Mouse (Mus musculus) neural tube, embryonic 13.5 days (tissue): ENCODE data around the gene Ctsz. TPM values are rescaled to one million over a fixed set of nuclear protein-coding genes. Genes with fewer than 3 reads are reported as not detected.

Experiments
- ATAC-seq: fragments of 200-750 bp; cut with Nextera tagmentation; 2 replicates; pipeline ENCODE4 v1.8.0; 2017; ENCODE audit warnings: low read depth, mild to moderate bottlenecking, moderate TSS enrichment, moderate library complexity
- H3K27ac ChIP-seq: fragments of 300-500 bp; sonication (generic); replicated peaks from 2 replicates; pipeline ENCODE4 v1.5.1; 2015; ENCODE audit warnings: moderate library complexity, mild to moderate bottlenecking, inconsistent platforms
- H3K27me3 ChIP-seq: fragments of 300-500 bp; sonication (generic); 2 replicates; pipeline ENCODE4 v1.6.1; 2015; ENCODE audit warnings: mild to moderate bottlenecking, inconsistent platforms
- H3K36me3 ChIP-seq: fragments of 300-500 bp; sonication (generic); 2 replicates; pipeline ENCODE4 v1.6.1; 2015; ENCODE audit warnings: mild to moderate bottlenecking, inconsistent platforms
- H3K4me1 ChIP-seq: fragments of 300-500 bp; sonication (generic); replicated peaks from 2 replicates; pipeline ENCODE4 v1.6.1; 2015; ENCODE audit warnings: inconsistent platforms
- H3K4me2 ChIP-seq: fragments of 300-500 bp; sonication (generic); 2 replicates; pipeline ENCODE4 v1.6.1; 2015; ENCODE audit warnings: inconsistent platforms, mild to moderate bottlenecking, moderate library complexity
- H3K4me3 ChIP-seq: fragments of 300-500 bp; sonication (generic); 2 replicates; pipeline ENCODE4 v1.5.1; 2015; ENCODE audit warnings: mild to moderate bottlenecking, inconsistent platforms
- H3K9ac ChIP-seq: fragments of 300-500 bp; sonication (generic); 2 replicates; pipeline ENCODE4 v1.6.1; 2015; ENCODE audit warnings: moderate library complexity, mild to moderate bottlenecking, inconsistent platforms
- H3K9me3 ChIP-seq: fragments of 300-500 bp; sonication (generic); 2 replicates; pipeline ENCODE4 v1.6.1; 2016; ENCODE audit warnings: inconsistent platforms
- WGBS: fragments of 180-500 bp; shearing (Covaris S2); methylation state at CpG from one replicate; pipeline ENCODE4 v1.1.7; 2015; 5-methylcytosine and 5-hydroxymethylcytosine counted together
- polyA plus RNA-seq: library from polyadenylated mRNA; unstranded; fragments of >200 nt; fragmentation: Nextera tagmentation; extraction: Ambion mirVana; gene quantifications from 2 replicates; pipeline ENCODE4 v1.2.1, GENCODE M21; 2015

The Ctsz gene
- polyA plus RNA-seq, 1 experiment from 2014 or later, result 93.7 TPM

DNA sequence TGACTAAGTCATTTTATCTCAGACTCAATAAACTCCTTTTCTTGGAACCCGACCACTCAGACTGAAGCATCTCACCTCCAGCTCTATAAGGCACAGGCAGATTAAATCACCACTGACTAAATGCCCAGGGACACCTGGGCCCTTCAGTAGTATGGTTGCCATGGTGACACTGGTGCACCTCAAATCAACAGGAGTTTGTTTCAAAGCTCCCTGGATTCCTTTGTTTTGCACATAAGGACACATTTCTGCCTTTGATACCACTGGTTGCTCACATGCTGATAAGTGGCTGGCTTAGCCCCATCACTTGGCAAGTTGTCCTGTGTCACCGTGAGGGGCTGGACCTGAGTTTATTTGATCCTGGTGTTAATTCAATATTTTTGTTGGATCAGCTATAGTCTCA lies 20.5 kb upstream of the Ctsz start:
- peaks cover 30% of the 10 kb centered on the region for H3K36me3 ChIP-seq
- 64% methylated on average over 2 of the region's 2 CpGs for WGBS
- no peak overlapping the region for H3K4me3 ChIP-seq
- H3K4me1 ChIP-seq, result peaks cover 12% of the 10 kb centered on the region
- no peak overlapping the region for H3K4me2 ChIP-seq
- H3K27ac ChIP-seq, result no peak overlapping the region
- no peaks in the 10 kb centered on the region for H3K27me3 ChIP-seq
- no peaks in the 10 kb centered on the region for H3K9me3 ChIP-seq
- no peak for ATAC-seq
- no peak overlapping the region for H3K9ac ChIP-seq

- no peaks in the 10 kb centered on the region for H3K27me3 ChIP-seq
- no peak for ATAC-seq
- no peak overlapping the region for H3K4me3 ChIP-seq
- 76% methylated on average over 7 of the region's 7 CpGs for WGBS
- H3K27ac ChIP-seq, result no peak overlapping the region
- H3K36me3 ChIP-seq, result no peaks in the 10 kb centered on the region
- no peaks in the 10 kb centered on the region for H3K4me1 ChIP-seq
- H3K4me2 ChIP-seq, result no peak overlapping the region
- no peak overlapping the region for H3K9ac ChIP-seq
- no peaks in the 10 kb centered on the region for H3K9me3 ChIP-seq
Measured at GRCm38 (mm10) chr2:174453681-174454080, 14.8 kb upstream of the Ctsz start.

DNA sequence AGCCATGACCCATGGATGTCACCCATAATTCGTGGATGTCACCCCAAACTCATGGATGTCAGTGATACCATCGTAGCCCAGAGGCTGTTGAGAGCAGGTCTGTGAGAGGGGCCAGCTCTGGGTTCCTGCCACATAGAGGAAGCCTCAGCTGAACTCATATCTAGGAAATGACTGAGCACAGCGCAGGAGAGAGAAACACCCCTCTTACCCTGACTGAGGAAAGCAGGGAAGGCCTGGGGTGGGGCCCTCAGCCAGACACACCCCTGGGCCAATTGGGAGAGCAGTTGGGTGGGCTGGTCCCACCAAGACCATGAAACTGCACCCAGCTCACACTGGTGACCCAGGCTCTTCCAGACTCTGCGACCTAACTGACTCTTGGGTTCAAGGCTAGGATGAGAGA lies 11.5 kb upstream of the Ctsz start, which contains the start of gene Tubb1:
TSS of gene Tubb1 (plus strand) at position 343 of the 400 bp plus-strand sequence.
- 78% methylated on average over 4 of the region's 4 CpGs for WGBS
- Histone ChIP-seq H3K36me3 (no peaks in the 10 kb centered on the region), H3K4me3 (no peak within 1 kb of the TSS), H3K4me1 (no peaks in the 10 kb centered on the region), H3K27ac (no peak within 1 kb of the TSS), H3K4me2 (no peak within 1 kb of the TSS), H3K27me3 (no peaks in the 10 kb centered on the region), H3K9me3 (no peaks in the 10 kb centered on the region), H3K9ac (no peak within 1 kb of the TSS)
- ATAC-seq, result no peak

DNA sequence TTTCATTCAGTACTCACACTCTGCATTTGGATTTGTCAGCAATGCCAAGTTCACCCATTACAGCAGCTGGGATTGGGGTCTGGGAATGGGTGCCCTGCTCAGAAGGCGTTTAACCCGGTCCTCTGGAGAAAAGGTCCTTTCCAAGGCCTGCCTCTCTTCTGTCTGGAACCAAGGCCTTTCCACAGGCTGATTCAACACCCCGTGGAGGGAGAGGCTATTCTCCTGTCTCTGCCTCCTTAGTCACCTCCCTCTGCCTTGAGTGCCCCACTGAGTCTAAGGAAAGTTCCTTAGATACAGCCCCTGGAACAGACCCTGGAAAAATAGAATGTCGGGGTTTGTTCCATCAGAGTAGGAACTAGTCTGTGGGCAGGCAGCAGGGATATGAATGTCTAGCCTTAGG lies 9.6 kb upstream of the Ctsz start:
- Histone ChIP-seq H3K36me3 (no peaks in the 10 kb centered on the region), H3K9me3 (no peaks in the 10 kb centered on the region), H3K4me2 (no peak overlapping the region), H3K27ac (no peak overlapping the region), H3K4me1 (no peaks in the 10 kb centered on the region), H3K27me3 (no peaks in the 10 kb centered on the region), H3K4me3 (no peak overlapping the region), H3K9ac (no peak overlapping the region)
- no peak for ATAC-seq
- WGBS, result 88% methylated on average over 4 of the region's 4 CpGs

GRCm38 (mm10) chr2:174446905-174447304 lies 8.1 kb upstream of the Ctsz start:
- Histone ChIP-seq H3K4me1 (no peaks in the 10 kb centered on the region), H3K4me3 (no peak overlapping the region), H3K4me2 (no peak overlapping the region), H3K36me3 (no peaks in the 10 kb centered on the region), H3K27ac (no peak overlapping the region), H3K9me3 (no peaks in the 10 kb centered on the region), H3K27me3 (no peaks in the 10 kb centered on the region), H3K9ac (no peak overlapping the region)
- WGBS, result 72% methylated on average over 8 of the region's 8 CpGs
- ATAC-seq, result no peak

GRCm38 (mm10) chr2:174446492-174446891 lies 7.7 kb upstream of the Ctsz start:
- H3K36me3 ChIP-seq, result no peaks in the 10 kb centered on the region
- WGBS, result 56% methylated on average over 7 of the region's 7 CpGs
- no peak overlapping the region for H3K27ac ChIP-seq
- H3K27me3 ChIP-seq, result no peaks in the 10 kb centered on the region
- no peaks in the 10 kb centered on the region for H3K4me1 ChIP-seq
- no peak overlapping the region for H3K4me3 ChIP-seq
- H3K9me3 ChIP-seq, result no peaks in the 10 kb centered on the region
- no peak overlapping the region for H3K9ac ChIP-seq
- no peak overlapping the region for H3K4me2 ChIP-seq
- no peak for ATAC-seq

DNA sequence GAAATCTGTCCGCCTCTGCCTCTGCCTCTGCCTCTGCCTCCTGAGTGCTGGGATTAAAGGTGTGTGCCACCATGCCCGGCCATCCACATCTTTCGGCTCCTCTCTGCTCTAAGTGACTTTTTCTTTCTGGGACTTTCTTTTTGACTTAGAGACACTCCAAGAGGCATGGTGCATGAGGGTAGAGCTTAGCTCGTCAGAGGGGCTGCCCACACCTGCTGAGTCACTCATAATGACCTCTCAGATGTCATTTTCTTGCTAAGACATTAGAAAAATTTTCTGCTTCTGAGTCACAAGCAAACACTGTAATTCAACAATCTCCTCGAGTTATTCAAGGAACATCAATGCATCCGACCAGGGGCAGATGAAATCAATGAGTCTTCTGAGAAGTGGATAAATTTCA lies 6.2 kb upstream of the Ctsz start:
- WGBS, result 85% methylated on average over 6 of the region's 6 CpGs
- Histone ChIP-seq H3K4me2 (no peak overlapping the region), H3K27me3 (no peaks in the 10 kb centered on the region), H3K9ac (no peak overlapping the region), H3K36me3 (no peaks in the 10 kb centered on the region), H3K4me1 (no peaks in the 10 kb centered on the region), H3K4me3 (no peak overlapping the region), H3K9me3 (no peaks in the 10 kb centered on the region), H3K27ac (no peak overlapping the region)
- ATAC-seq, result no peak

- Histone ChIP-seq H3K27me3 (no peaks in the 10 kb centered on the region), H3K27ac (no peak overlapping the region), H3K9ac (no peak overlapping the region), H3K9me3 (no peaks in the 10 kb centered on the region), H3K4me3 (no peak overlapping the region), H3K36me3 (no peaks in the 10 kb centered on the region), H3K4me2 (no peak overlapping the region), H3K4me1 (peaks cover 2% of the 10 kb centered on the region)
- WGBS, result 81% methylated on average over 7 of the region's 7 CpGs
- ATAC-seq, result no peak
Measured at GRCm38 (mm10) chr2:174444359-174444758, 5.5 kb upstream of the Ctsz start.

- H3K4me1 ChIP-seq, result peaks cover 15% of the 10 kb centered on the region
- no peaks in the 10 kb centered on the region for H3K9me3 ChIP-seq
- H3K36me3 ChIP-seq, result no peaks in the 10 kb centered on the region
- ATAC-seq, result no peak
- no peak overlapping the region for H3K27ac ChIP-seq
- H3K9ac ChIP-seq, result no peak overlapping the region
- 50% methylated on average over 2 of the region's 2 CpGs for WGBS
- H3K27me3 ChIP-seq, result no peaks in the 10 kb centered on the region
- no peak overlapping the region for H3K4me3 ChIP-seq
- H3K4me2 ChIP-seq, result no peak overlapping the region
Measured at GRCm38 (mm10) chr2:174443046-174443445, 4.2 kb upstream of the Ctsz start.

- WGBS, result 80% methylated on average over 9 of the region's 9 CpGs
- Histone ChIP-seq H3K27me3 (no peaks in the 10 kb centered on the region), H3K27ac (no peak overlapping the region), H3K4me2 (no peak overlapping the region), H3K4me1 (peaks cover 21% of the 10 kb centered on the region), H3K9me3 (no peaks in the 10 kb centered on the region), H3K36me3 (no peaks in the 10 kb centered on the region), H3K4me3 (no peak overlapping the region), H3K9ac (no peak overlapping the region)
- no peak for ATAC-seq
Measured at GRCm38 (mm10) chr2:174442460-174442859, 3.6 kb upstream of the Ctsz start.

DNA sequence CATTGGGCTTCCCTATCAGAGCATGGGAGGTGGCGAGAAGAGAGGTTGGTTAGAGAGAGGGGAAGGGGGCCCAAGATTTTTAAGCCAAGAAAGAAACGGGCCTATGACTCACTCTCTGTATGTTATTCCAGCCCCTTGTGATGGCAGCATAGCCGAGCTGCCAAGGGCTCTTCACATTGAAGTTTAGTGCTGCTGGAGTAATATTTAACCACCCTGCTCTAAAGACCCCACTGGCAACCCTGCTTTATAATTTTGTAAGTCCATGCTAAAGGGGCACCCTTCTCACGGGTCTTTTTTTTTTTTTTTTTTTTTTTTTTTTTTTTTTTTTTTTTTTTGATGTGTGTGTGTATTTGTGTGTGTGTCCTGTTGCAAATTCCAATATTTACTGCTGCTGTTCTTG lies 3.1 kb upstream of the Ctsz start:
- Histone ChIP-seq H3K27me3 (no peaks in the 10 kb centered on the region), H3K9ac (no peak overlapping the region), H3K4me2 (no peak overlapping the region), H3K36me3 (no peaks in the 10 kb centered on the region), H3K4me3 (no peak overlapping the region), H3K4me1 (peaks cover 21% of the 10 kb centered on the region), H3K9me3 (no peaks in the 10 kb centered on the region), H3K27ac (no peak overlapping the region)
- 83% methylated on average over 4 of the region's 4 CpGs for WGBS
- ATAC-seq, result no peak

- no peaks in the 10 kb centered on the region for H3K9me3 ChIP-seq
- no peaks in the 10 kb centered on the region for H3K36me3 ChIP-seq
- WGBS, result 81% methylated on average over 9 of the region's 9 CpGs
- no peaks in the 10 kb centered on the region for H3K27me3 ChIP-seq
- no peak overlapping the region for H3K9ac ChIP-seq
- no peak overlapping the region for H3K27ac ChIP-seq
- ATAC-seq, result no peak
- H3K4me2 ChIP-seq, result no peak overlapping the region
- H3K4me3 ChIP-seq, result no peak overlapping the region
- H3K4me1 ChIP-seq, result peaks cover 21% of the 10 kb centered on the region
Measured at GRCm38 (mm10) chr2:174439961-174440360, 1.1 kb upstream of the Ctsz start.

DNA sequence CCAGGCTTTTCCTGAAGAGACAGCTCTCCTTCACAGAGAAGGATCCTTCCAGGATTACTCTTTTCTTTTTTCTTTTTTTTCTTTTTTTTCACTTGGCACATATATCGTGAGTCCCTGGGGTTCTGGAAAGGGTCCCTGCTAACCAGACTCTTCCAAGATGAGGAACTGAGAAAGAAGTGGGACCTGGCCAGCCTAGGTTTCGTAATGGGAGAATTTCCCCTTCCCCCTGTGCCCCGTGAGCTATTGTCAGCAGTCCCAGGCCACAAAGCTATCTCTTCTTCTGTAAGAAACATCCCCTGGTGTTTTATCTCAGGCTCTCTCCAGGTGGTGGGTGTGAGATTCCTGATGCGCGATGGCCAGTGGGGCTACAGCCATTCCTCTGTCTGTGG lies 605 bp upstream of the Ctsz start:
- no peaks in the 10 kb centered on the region for H3K36me3 ChIP-seq
- H3K4me2 ChIP-seq, result peak overlapping the region; percentile 73
- 44% methylated on average over 5 of the region's 5 CpGs for WGBS
- no peak overlapping the region for H3K27ac ChIP-seq
- H3K4me3 ChIP-seq, result no peak overlapping the region
- peaks cover 21% of the 10 kb centered on the region for H3K4me1 ChIP-seq
- H3K9me3 ChIP-seq, result no peaks in the 10 kb centered on the region
- 0 out of 2 replicates have a peak overlapping the region, but pooled peaks have one; percentile 71 for H3K9ac ChIP-seq
- no peak for ATAC-seq
- H3K27me3 ChIP-seq, result no peaks in the 10 kb centered on the region
